In the genomic region with DNA sequence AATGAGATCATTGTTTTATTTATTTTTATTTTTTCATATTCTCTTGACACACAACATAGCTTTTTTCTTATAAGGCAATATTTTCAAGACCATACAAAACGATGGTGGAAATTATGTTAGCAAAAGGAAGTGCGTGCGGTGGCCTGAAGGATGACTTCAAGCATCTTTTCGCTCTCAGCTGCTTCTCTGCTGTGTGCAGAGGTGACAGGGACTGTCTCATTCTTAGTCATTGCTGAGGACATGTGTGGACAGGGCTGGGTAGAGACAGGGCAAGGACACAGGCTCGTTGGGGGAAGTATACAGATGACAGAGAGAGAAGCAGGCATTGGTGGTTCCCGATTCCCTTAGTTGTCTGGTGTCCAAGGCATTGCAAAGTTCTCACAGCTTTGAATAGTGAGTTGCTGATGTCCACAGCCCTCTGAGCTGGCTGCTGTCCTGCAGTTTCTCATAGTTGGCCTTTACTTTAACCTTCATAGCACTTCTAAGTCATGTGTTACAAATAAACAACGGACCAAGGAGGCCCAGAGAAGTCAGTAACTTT, we compare ENCODE assay signal across 27 mouse cellular contexts.
A peak's percentile ranks its signal among the peaks of the same experiment; 100 is the strongest.
DNase-seq lines count a peak whose midpoint lies in the region; ATAC-seq and TF ChIP-seq lines count a peak whose summit lies in the region.
"Had no signal": no experiment of that assay in that cellular context is flagged by ENCODE, and none has a peak within 500 bp of the region (broad histone marks: within the 10 kb centered on the region; RNA-seq: fewer than 3 reads in every experiment).

No protein-coding gene starts in this region.

- TF ChIP-seq CTCF in Patski (IDR thresholded peaks at IDR 0.05), result no peak
- TF ChIP-seq CTCF in lung, postnatal 0 days (IDR thresholded peaks at IDR 0.05), result no peak

- POLR2A ChIA-PET in Patski (lab: Charles Lee), result no interaction called here

- CTCF ChIA-PET in Patski (lab: Charles Lee), result interaction anchor here (0.9 to 1.1 kb wide), 2 partner anchors 18 to 58 kb away, joined by 3 read pairs; no protein-coding TSS in a partner anchor

- no peak for TF ChIP-seq EP300 in lung, postnatal 0 days (IDR thresholded peaks at IDR 0.05)

- H3K4me3 ChIP-seq in lung, postnatal 0 days (ENCODE audit: low read depth, low read length), result no peak overlapping the region
- H3K4me3 ChIP-seq: embryonic facial prominence, embryonic 10.5 days; embryonic facial prominence, embryonic 13.5 days; erythroblast, embryonic 14.5 days; forebrain, embryonic 12.5 days; forebrain, embryonic 15.5 days; hindbrain, embryonic 10.5 days; hindbrain, embryonic 13.5 days; intestine, embryonic 15.5 days had no signal

- peak; percentile 67 for DNase-seq in heart, adult 11 months
- no peak for DNase-seq in heart, postnatal 4 days
- peak; percentile 20 for DNase-seq in Patski (ENCODE audit: low read depth, low spot score)
- DNase-seq in adrenal gland, postnatal 10 days, result peak; percentile 22
- peak; percentile 41 to 54 for DNase-seq in adrenal gland, postnatal 36 days
- DNase-seq in kidney, postnatal 4 days, result no peak
- DNase-seq in urinary bladder, adult 18-20 months (ENCODE audit: low spot score in 2 of 2), result no peak
- no peak for DNase-seq in lung, postnatal 0 days (ENCODE audit: low spot score)
- DNase-seq: cerebellum, adult 11-12 months; cerebellum, adult 8-10 months; cerebellum, postnatal 10 days; cerebellum, postnatal 36 days; embryo, embryonic 11 days; gastrocnemius, postnatal 10 days; gastrocnemius, postnatal 36 days; kidney, adult 11 months had no signal

- no peaks in the 10 kb centered on the region for H3K36me3 ChIP-seq in lung, postnatal 0 days (ENCODE audit: insufficient read depth, low read length)
- H3K36me3 ChIP-seq: embryonic facial prominence, embryonic 10.5 days; embryonic facial prominence, embryonic 13.5 days; forebrain, embryonic 12.5 days; forebrain, embryonic 15.5 days; hindbrain, embryonic 10.5 days; hindbrain, embryonic 13.5 days; intestine, embryonic 15.5 days had no signal

- H3K4me1 ChIP-seq in lung, postnatal 0 days (ENCODE audit: insufficient read depth, low read depth, low read length), result no peaks in the 10 kb centered on the region
- H3K4me1 ChIP-seq: intestine, embryonic 15.5 days had no signal

- H3K4me2 ChIP-seq in lung, postnatal 0 days (replicated peaks; ENCODE audit: low read depth, low read length), result no peak overlapping the region
- H3K4me2 ChIP-seq: embryonic facial prominence, embryonic 13.5 days; forebrain, embryonic 12.5 days; forebrain, embryonic 15.5 days; heart, embryonic 11.5 days; hindbrain, embryonic 13.5 days; intestine, embryonic 15.5 days had no signal

- WGBS in lung, postnatal 0 days, result 74% methylated on average over 7 of the region's 7 CpGs

- no peak overlapping the region for H3K27ac ChIP-seq in lung, postnatal 0 days (ENCODE audit: low read length)
- H3K27ac ChIP-seq: embryonic facial prominence, embryonic 10.5 days; embryonic facial prominence, embryonic 13.5 days; forebrain, embryonic 12.5 days; forebrain, embryonic 15.5 days; hindbrain, embryonic 10.5 days; hindbrain, embryonic 13.5 days; intestine, embryonic 15.5 days had no signal

- in situ Hi-C loops in Patski (cut with MboI; ENCODE audit: low pct_unique_long_range_greater_than_20kb), result no loop called here

- H3K9ac ChIP-seq in lung, postnatal 0 days (replicated peaks; ENCODE audit: low read depth), result no peak overlapping the region
- H3K9ac ChIP-seq: embryonic facial prominence, embryonic 13.5 days; forebrain, embryonic 12.5 days; forebrain, embryonic 15.5 days; hindbrain, embryonic 13.5 days; intestine, embryonic 15.5 days had no signal

- no peaks in the 10 kb centered on the region for H3K9me3 ChIP-seq in lung, postnatal 0 days (ENCODE audit: low read length)
- H3K9me3 ChIP-seq: embryonic facial prominence, embryonic 10.5 days; embryonic facial prominence, embryonic 13.5 days; forebrain, embryonic 12.5 days; forebrain, embryonic 15.5 days; hindbrain, embryonic 10.5 days; hindbrain, embryonic 13.5 days; intestine, embryonic 15.5 days had no signal

- peak; percentile 50 for ATAC-seq in Patski
- ATAC-seq in lung, postnatal 0 days, result no peak
- ATAC-seq: CD4-positive, CD25-positive, alpha-beta regulatory T cell, adult 4 months; forebrain, embryonic 15.5 days; hindbrain, embryonic 16.5 days; intestine, embryonic 15.5 days had no signal

- H3K27me3 ChIP-seq in Patski, result no peaks in the 10 kb centered on the region
- H3K27me3 ChIP-seq in lung, postnatal 0 days (replicated peaks; ENCODE audit: insufficient read depth, low read length), result no peaks in the 10 kb centered on the region
- H3K27me3 ChIP-seq: embryonic facial prominence, embryonic 13.5 days; forebrain, embryonic 12.5 days; forebrain, embryonic 15.5 days; hindbrain, embryonic 13.5 days; intestine, embryonic 15.5 days had no signal

Comparison
In these comparisons a context has a peak if more than half of its experiments do, and no peak if none do; other contexts are left out.
1. DNase-seq: peak in heart, adult 11 months (single experiment), Patski (single experiment), adrenal gland, postnatal 10 days (single experiment) and adrenal gland, postnatal 36 days (2 of 2); none in heart, postnatal 4 days (single experiment), kidney, postnatal 4 days (0 of 2), urinary bladder, adult 18-20 months (0 of 2) and lung, postnatal 0 days (single experiment).